Mouse (Mus musculus) lung, embryonic 14.5 days (tissue): ENCODE measurements at regions not wholly inside any gene's neighbourhood (a gene's known extent, or its start where the extent isn't known, plus 50 kb on each side); places are given as distances from the start of the nearest gene placed in this dataset.
A peak's percentile ranks its signal among the peaks of the same experiment; 100 is the strongest.
"Not testable (repeated sequence)": the region's sequence is repeated elsewhere in the genome, so short reads cannot be mapped to it uniquely, and the experiment has no call there.

ENCODE experiments used
- ATAC-seq: fragments of 200-750 bp; cut with Nextera tagmentation; 2 replicates; pipeline ENCODE4 v1.8.0; 2017; ENCODE audit warnings: mild to moderate bottlenecking, moderate TSS enrichment, moderate library complexity; ENCODE audit not compliant: insufficient read depth
- DNase-seq: peaks from one replicate; pipeline ENCODE4 v3.0.0-alpha.2; 2015
- H3K27ac ChIP-seq: fragments of 300-500 bp; sonication (generic); 2 replicates; pipeline ENCODE4 v1.5.1; 2014; ENCODE audit warnings: low read depth, mild to moderate bottlenecking, moderate library complexity
- H3K27me3 ChIP-seq: fragments of 300-500 bp; sonication (generic); 2 replicates; pipeline ENCODE4 v1.6.1; 2014; ENCODE audit warnings: low read length, control low read depth; ENCODE audit not compliant: insufficient read depth
- H3K36me3 ChIP-seq: fragments of 300-500 bp; sonication (generic); 2 replicates; pipeline ENCODE4 v1.6.1; 2014; ENCODE audit warnings: control low read depth; ENCODE audit not compliant: insufficient read depth
- H3K4me1 ChIP-seq: fragments of 300-500 bp; sonication (generic); 2 replicates; pipeline ENCODE4 v1.6.1; 2014; ENCODE audit warnings: antibody characterized with exemption, control low read depth; ENCODE audit not compliant: insufficient read depth
- H3K4me2 ChIP-seq: fragments of 300-500 bp; sonication (generic); 2 replicates; pipeline ENCODE4 v1.6.1; 2014; ENCODE audit warnings: mild to moderate bottlenecking
- H3K4me3 ChIP-seq: fragments of 300-500 bp; sonication (generic); 2 replicates; pipeline ENCODE4 v1.5.1; 2014; ENCODE audit warnings: low read depth, low read length
- H3K9ac ChIP-seq: fragments of 300-500 bp; sonication (generic); 2 replicates; pipeline ENCODE4 v1.6.1; 2014
- H3K9me3 ChIP-seq: fragments of 300-500 bp; sonication (generic); 2 replicates; pipeline ENCODE4 v1.6.1; 2016; ENCODE audit warnings: low read depth, low read length, control low read depth
- CTCF ChIP-seq: IDR thresholded peaks from 2 replicates; pipeline ENCODE4 v1.5.1; 2016; ENCODE audit warnings: antibody characterized with exemption, low read depth
- WGBS: fragments of 180-500 bp; shearing (Covaris S2); extraction: QIAGEN DNeasy Blood & Tissue Kit; methylation state at CpG from one replicate; pipeline ENCODE4 v1.1.7; 2014; 5-methylcytosine and 5-hydroxymethylcytosine counted together

- 53% methylated on average over 1 of the region's 2 CpGs for WGBS
- DNase-seq (no peak), ATAC-seq (no peak)
Measured at GRCm38 (mm10) chrX:103250961-103251360, 64.5 kb upstream of the Nap1l2 start.

GRCm38 (mm10) chrX:103251478-103251877 lies 65.0 kb upstream of the Nap1l2 start:
- H3K9me3 ChIP-seq, H3K4me2 ChIP-seq, H3K27ac ChIP-seq, H3K4me3 ChIP-seq, H3K36me3 ChIP-seq, H3K4me1 ChIP-seq, H3K9ac ChIP-seq, H3K27me3 ChIP-seq, DNase-seq, ATAC-seq: not testable (repeated sequence)

More at GRCm38 (mm10) chrX:103250961-103251360, 64.5 kb upstream of the Nap1l2 start:
- Histone ChIP-seq H3K9me3 (no peaks in the 10 kb centered on the region), H3K4me2 (no peak overlapping the region), H3K27me3 (no peaks in the 10 kb centered on the region), H3K27ac (no peak overlapping the region), H3K36me3 (no peaks in the 10 kb centered on the region), H3K9ac (no peak overlapping the region), H3K4me3 (no peak overlapping the region), H3K4me1 (no peaks in the 10 kb centered on the region)
- no peak for TF ChIP-seq CTCF

- H3K9ac ChIP-seq, H3K4me2 ChIP-seq, H3K9me3 ChIP-seq, H3K36me3 ChIP-seq, H3K4me3 ChIP-seq, ATAC-seq, H3K27me3 ChIP-seq, H3K4me1 ChIP-seq, H3K27ac ChIP-seq: not testable (repeated sequence)
- WGBS: 92% methylated on average over 1 of the region's 1 CpGs
- DNase-seq: peak; percentile 19
Measured at GRCm38 (mm10) chrX:103252056-103252850, 65.8 kb upstream of the Nap1l2 start.

- DNase-seq (no peak), ATAC-seq (no peak)
- Histone ChIP-seq H3K27ac (no peak overlapping the region), H3K9me3 (no peaks in the 10 kb centered on the region), H3K4me3 (no peak overlapping the region), H3K36me3 (no peaks in the 10 kb centered on the region), H3K4me2 (no peak overlapping the region), H3K4me1 (no peaks in the 10 kb centered on the region), H3K9ac (no peak overlapping the region), H3K27me3 (no peaks in the 10 kb centered on the region)
- no peak for TF ChIP-seq CTCF
- 80% methylated on average over 6 of the region's 6 CpGs for WGBS
Measured at GRCm38 (mm10) chrX:103252881-103253280, 66.4 kb upstream of the Nap1l2 start.

GRCm38 (mm10) chrX:103254867-103255266 lies 66.3 kb upstream of the Cdx4 start:
- ATAC-seq: no peak
- H3K4me2 ChIP-seq: no peak overlapping the region
- H3K27me3 ChIP-seq: no peaks in the 10 kb centered on the region
- no peak for DNase-seq
- H3K36me3 ChIP-seq: no peaks in the 10 kb centered on the region
- TF ChIP-seq CTCF: no peak
- 47% methylated on average over 3 of the region's 3 CpGs for WGBS
- no peak overlapping the region for H3K4me3 ChIP-seq
- H3K9ac ChIP-seq: no peak overlapping the region
- no peaks in the 10 kb centered on the region for H3K4me1 ChIP-seq
- no peaks in the 10 kb centered on the region for H3K9me3 ChIP-seq
- no peak overlapping the region for H3K27ac ChIP-seq

GRCm38 (mm10) chrX:103259882-103260281 lies 61.3 kb upstream of the Cdx4 start:
- WGBS: 10% methylated on average over 2 of the region's 2 CpGs
- DNase-seq: peak; percentile 84
- no peak overlapping the region for H3K9ac ChIP-seq
- no peaks in the 10 kb centered on the region for H3K4me1 ChIP-seq
- no peak overlapping the region for H3K4me2 ChIP-seq
- peak; percentile 65 for TF ChIP-seq CTCF
- H3K36me3 ChIP-seq: no peaks in the 10 kb centered on the region
- no peaks in the 10 kb centered on the region for H3K9me3 ChIP-seq
- no peak for ATAC-seq
- H3K27me3 ChIP-seq: no peaks in the 10 kb centered on the region
- no peak overlapping the region for H3K27ac ChIP-seq
- H3K4me3 ChIP-seq: no peak overlapping the region
